Mouse (Mus musculus) limb, embryonic 12.5 days (tissue): Measurements from ENCODE around the gene Amz1. TPM values are rescaled to one million over a fixed set of nuclear protein-coding genes. Genes with fewer than 3 reads are reported as not detected.

Source experiments
- ATAC-seq: fragments of 200-750 bp; cut with Nextera tagmentation; 2 replicates; pipeline ENCODE4 v1.8.0; 2017; ENCODE audit warnings: low read depth, moderate TSS enrichment; ENCODE audit not compliant: insufficient number of reproducible peaks, insufficient read depth, low FRiP score, low TSS enrichment
- H3K27ac ChIP-seq: fragments of 300-500 bp; sonication (generic); 2 replicates; pipeline ENCODE4 v1.5.1; 2016; ENCODE audit warnings: mild to moderate bottlenecking, moderate library complexity
- H3K27me3 ChIP-seq: fragments of 300-500 bp; sonication (generic); 2 replicates; pipeline ENCODE4 v1.6.1; 2016; ENCODE audit warnings: mild to moderate bottlenecking, moderate library complexity
- H3K36me3 ChIP-seq: fragments of 300-500 bp; sonication (generic); 2 replicates; pipeline ENCODE4 v1.6.1; 2016; ENCODE audit warnings: mild to moderate bottlenecking, moderate library complexity
- H3K4me1 ChIP-seq: fragments of 300-500 bp; sonication (generic); replicated peaks from 2 replicates; pipeline ENCODE4 v1.6.1; 2016
- H3K4me2 ChIP-seq: fragments of 300-500 bp; sonication (generic); 2 replicates; pipeline ENCODE4 v1.6.1; 2016; ENCODE audit warnings: mild to moderate bottlenecking, moderate library complexity
- H3K4me3 ChIP-seq: fragments of 300-500 bp; sonication (generic); replicated peaks from 2 replicates; pipeline ENCODE4 v1.5.1; 2016; ENCODE audit warnings: mild to moderate bottlenecking
- H3K9ac ChIP-seq: fragments of 300-500 bp; sonication (generic); replicated peaks from 2 replicates; pipeline ENCODE4 v1.6.1; 2016; ENCODE audit warnings: mild to moderate bottlenecking, moderate library complexity
- H3K9me3 ChIP-seq: fragments of 300-500 bp; sonication (generic); 2 replicates; pipeline ENCODE4 v1.6.1; 2016; ENCODE audit warnings: mild to moderate bottlenecking, moderate library complexity
- WGBS: fragments of 180-500 bp; shearing (Covaris S2); methylation state at CpG from one replicate; pipeline ENCODE4 v1.1.7; 2016; 5-methylcytosine and 5-hydroxymethylcytosine counted together
- polyA plus RNA-seq: library from polyadenylated mRNA; unstranded; fragments of >200 nt; fragmentation: Nextera tagmentation; extraction: Ambion mirVana; gene quantifications from 2 replicates; pipeline ENCODE4 v1.2.1, GENCODE M21; 2016

Gene Amz1
- polyA plus RNA-seq, 1 experiment from 2014 or later = 0.89 TPM

- no peak for ATAC-seq
- WGBS = 81% methylated on average over 2 of the region's 2 CpGs
- Histone ChIP-seq H3K36me3 (no peaks in the 10 kb centered on the region), H3K9ac (no peak overlapping the region), H3K27ac (no peak overlapping the region), H3K27me3 (no peaks in the 10 kb centered on the region), H3K4me1 (peaks cover 6% of the 10 kb centered on the region), H3K9me3 (no peaks in the 10 kb centered on the region), H3K4me2 (no peak overlapping the region), H3K4me3 (no peak overlapping the region)
Observed at GRCm38 (mm10) chr5:140806252-140806651, 82.3 kb downstream of the Amz1 start.

- Histone ChIP-seq H3K4me1 (peaks cover 10% of the 10 kb centered on the region), H3K4me2 (no peak overlapping the region), H3K27me3 (no peaks in the 10 kb centered on the region), H3K9ac (no peak overlapping the region), H3K4me3 (no peak overlapping the region), H3K27ac (no peak overlapping the region), H3K9me3 (no peaks in the 10 kb centered on the region), H3K36me3 (no peaks in the 10 kb centered on the region)
- no peak for ATAC-seq
- 69% methylated on average over 2 of the region's 2 CpGs for WGBS
Observed at GRCm38 (mm10) chr5:140806939-140807338, 83.0 kb downstream of the Amz1 start.

Other genes starting within 250 kb of the Amz1 start
- gene Chst12, start 218.6 kb upstream of the Amz1 start, polyA plus RNA-seq = 14.4 and 17.0 TPM in 2 replicates
- gene Grifin, start 159.1 kb upstream of the Amz1 start, polyA plus RNA-seq = 0.36 TPM in 1 of 2 replicates, not detected in the other
- gene Lfng, start 116.8 kb upstream of the Amz1 start, polyA plus RNA-seq = 10.3 and 10.8 TPM in 2 replicates
- gene Ttyh3, start 75.1 kb upstream of the Amz1 start, polyA plus RNA-seq = 48.8 and 58.0 TPM in 2 replicates
- gene Iqce, start 21.7 kb upstream of the Amz1 start, polyA plus RNA-seq = 26.0 and 28.8 TPM in 2 replicates
- 22.4 and 23.5 TPM in 2 replicates for gene Brat1, start 19.1 kb upstream of the Amz1 start, polyA plus RNA-seq
- 18.5 and 49.7 TPM in 2 replicates for gene Gna12, start 106.3 kb downstream of the Amz1 start, polyA plus RNA-seq